Mouse (Mus musculus) WW6 (cell line): ENCODE results near the gene Gm20425.

Experiments used
- DNase-seq: peaks from one replicate; pipeline ENCODE4 v3.0.0-alpha.2; 2013; ENCODE audit warnings: low read depth, low spot score

The Gm20425 gene

GRCm38 (mm10) chr9:103230151-103230951 is at the start of gene Gm20425, which contains the start of gene Trf:
Gene Gm20425, minus strand, starts transcription at chr9:103230307.
Gene Trf, minus strand, starts transcription at chr9:103230444.
- DNase-seq, result no peak

- no peak for DNase-seq
Measured at GRCm38 (mm10) chr9:103276876-103277275, 46.8 kb upstream of the Gm20425 start.

- DNase-seq, result no peak
Measured at GRCm38 (mm10) chr9:103275676-103276075, 45.6 kb upstream of the Gm20425 start.

DNA sequence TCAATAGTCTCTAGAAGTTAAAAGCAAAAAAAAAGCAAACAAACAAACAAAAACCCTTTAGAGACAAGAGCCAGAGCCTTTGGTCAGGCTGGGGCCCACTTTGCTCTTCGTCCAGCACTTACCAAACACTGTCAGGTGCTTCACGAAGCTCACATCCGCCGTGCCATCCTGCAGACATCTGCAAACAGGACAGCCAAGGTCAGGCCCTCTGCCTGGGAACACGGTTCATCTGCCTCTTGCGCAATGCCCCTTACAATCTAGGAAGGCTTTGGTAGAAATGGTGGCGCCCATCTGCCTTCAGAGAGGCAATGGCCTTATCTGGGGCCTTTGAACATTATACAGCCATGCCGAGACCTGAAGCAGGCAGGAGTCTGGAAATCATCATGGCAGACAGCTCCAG is 44.7 kb upstream of the Gm20425 start:
- no peak for DNase-seq

GRCm38 (mm10) chr9:103271104-103271503 is 41.0 kb upstream of the Gm20425 start:
- DNase-seq, result no peak

DNA sequence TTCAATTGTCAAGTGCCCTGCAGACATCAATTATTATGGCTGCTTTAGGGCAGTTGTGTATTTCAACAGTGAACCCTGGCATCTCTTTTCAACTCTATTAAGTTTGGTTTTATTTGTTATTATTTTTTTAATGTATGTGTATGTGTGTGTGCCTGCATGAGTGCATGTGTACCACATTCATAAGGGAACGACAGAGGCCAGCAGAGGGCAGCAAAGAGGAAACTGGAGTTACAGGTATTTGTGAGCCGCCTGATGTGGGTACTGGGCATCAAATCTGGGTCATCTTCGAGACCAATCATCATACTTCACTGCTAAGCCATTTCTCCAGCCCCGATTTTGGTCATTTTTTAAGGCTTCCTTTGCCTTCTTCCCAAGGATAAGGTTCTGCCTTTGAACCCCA is 35.7 kb upstream of the Gm20425 start:
- DNase-seq, result no peak

- DNase-seq, result no peak
Measured at GRCm38 (mm10) chr9:103252906-103253305, 22.8 kb upstream of the Gm20425 start.

GRCm38 (mm10) chr9:103248618-103249017 is 18.5 kb upstream of the Gm20425 start:
- no peak for DNase-seq

GRCm38 (mm10) chr9:103246526-103247168 is 16.5 kb upstream of the Gm20425 start:
- DNase-seq, result no peak

GRCm38 (mm10) chr9:103243640-103244039 is 13.5 kb upstream of the Gm20425 start:
- no peak for DNase-seq

DNA sequence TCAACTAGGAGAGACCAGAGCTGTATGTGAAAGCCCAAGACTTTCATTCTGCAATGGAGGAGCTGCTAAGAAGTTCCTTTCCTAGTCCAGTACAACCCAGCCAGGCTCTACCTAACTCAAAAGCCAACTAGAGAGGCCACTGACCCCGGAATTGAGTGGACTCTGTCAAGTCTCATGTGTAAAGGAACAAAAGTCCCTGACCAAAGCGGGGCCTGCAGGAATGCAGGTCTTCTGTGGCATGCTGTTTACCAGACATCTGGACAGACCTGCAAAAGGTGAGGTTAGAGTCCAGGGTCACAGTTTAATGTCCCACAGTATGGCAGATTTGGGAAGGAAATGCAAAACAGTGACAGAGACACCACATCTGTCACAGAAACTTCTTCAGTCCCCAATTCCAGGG is 11.1 kb upstream of the Gm20425 start:
- no peak for DNase-seq

DNA sequence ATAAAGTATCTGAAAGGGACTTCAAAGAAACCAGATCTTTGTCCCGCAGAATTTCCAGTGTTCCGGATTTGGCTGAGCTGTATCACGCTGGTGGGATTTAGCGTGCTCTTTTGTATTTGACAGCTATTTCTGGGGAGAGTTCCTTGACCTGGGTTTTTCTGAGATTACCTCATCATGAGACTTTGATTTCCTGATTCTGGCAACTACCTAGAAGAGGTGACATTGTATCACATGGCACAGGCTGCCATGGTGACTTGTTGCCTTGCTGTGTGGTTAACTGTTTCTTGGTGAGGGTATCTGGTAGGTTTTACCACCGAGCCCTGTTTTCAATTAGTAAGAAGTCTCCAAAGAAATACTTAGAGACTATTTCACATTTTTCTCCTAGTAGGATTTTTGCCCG is 9.4 kb upstream of the Gm20425 start:
- DNase-seq, result no peak

GRCm38 (mm10) chr9:103234565-103235165 is 4.6 kb upstream of the Gm20425 start:
- DNase-seq, result no peak

DNA sequence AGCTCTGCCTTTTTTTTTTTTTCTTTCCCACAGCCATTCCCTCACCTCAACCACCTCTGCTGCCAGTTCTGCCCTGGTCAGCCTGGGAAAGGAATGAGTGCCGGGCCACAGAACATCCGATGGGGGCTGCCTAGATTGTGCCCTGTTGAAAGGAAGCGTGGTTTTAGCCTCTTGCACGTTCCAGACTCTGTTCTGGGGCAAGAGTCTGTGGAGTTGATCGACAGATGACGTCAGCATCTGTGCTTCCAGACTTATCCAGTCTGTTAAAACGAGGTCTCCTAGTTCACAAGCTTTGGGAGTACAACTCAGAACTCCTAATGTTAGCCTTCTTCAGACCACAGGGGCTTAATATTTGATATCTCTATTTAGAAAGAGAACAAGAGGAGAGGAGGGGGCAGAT is 4.0 kb upstream of the Gm20425 start:
- no peak for DNase-seq

- no peak for DNase-seq
Measured at GRCm38 (mm10) chr9:103233006-103233395, 2.9 kb upstream of the Gm20425 start.

GRCm38 (mm10) chr9:103232232-103233005 is 2.3 kb upstream of the Gm20425 start:
- no peak for DNase-seq

GRCm38 (mm10) chr9:103229037-103229867 is 855 bp downstream of the Gm20425 start:
- no peak for DNase-seq

- no peak for DNase-seq
Measured at GRCm38 (mm10) chr9:103228370-103229003, 1.6 kb downstream of the Gm20425 start.

- no peak for DNase-seq
Measured at GRCm38 (mm10) chr9:103227760-103228159, 2.3 kb downstream of the Gm20425 start.

- DNase-seq, result no peak
Measured at GRCm38 (mm10) chr9:103226806-103227205, 3.3 kb downstream of the Gm20425 start.

DNA sequence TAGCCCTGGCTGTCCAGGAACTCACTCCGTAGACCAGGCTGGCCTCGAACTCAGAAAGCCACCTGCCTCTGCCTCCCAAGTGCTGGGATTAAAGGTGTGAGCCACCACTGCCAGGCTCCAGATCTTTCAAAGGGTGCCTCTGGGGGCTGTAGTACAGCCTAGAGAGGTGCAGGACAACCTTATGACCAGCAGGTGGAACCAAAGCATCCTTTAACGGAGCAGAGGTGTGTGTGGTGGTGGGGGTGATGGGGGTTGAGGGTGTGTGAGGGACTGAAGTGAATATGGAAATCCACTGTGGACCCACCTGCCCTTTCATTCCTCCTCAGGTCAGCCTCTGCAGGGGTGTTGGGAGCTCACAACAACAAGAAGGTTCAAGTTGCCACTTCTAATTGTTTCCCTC is 4.6 kb downstream of the Gm20425 start:
- DNase-seq, result no peak
